Mouse (Mus musculus) E14TG2a.4 (cell line): Measurements from ENCODE around the gene Slc25a29.
"Not testable (repeated sequence)": the region's sequence is repeated elsewhere in the genome, so short reads cannot be mapped to it uniquely, and the experiment has no call there.

Source experiments
- H3K27me3 ChIP-seq: 2 replicates; pipeline ENCODE4 v1.6.1; 2014; ENCODE audit warnings: low read length, control low read depth; ENCODE audit not compliant: insufficient read depth
- H3K36me3 ChIP-seq: 2 replicates; pipeline ENCODE4 v1.6.1; 2014; ENCODE audit warnings: low read length, control low read depth; ENCODE audit not compliant: insufficient read depth
- H3K4me1 ChIP-seq: replicated peaks from 2 replicates; pipeline ENCODE4 v1.6.1; 2014; ENCODE audit warnings: low read depth, low read length, control low read depth
- H3K4me3 ChIP-seq: replicated peaks from 2 replicates; pipeline ENCODE4 v1.5.1; 2014; ENCODE audit warnings: mild to moderate bottlenecking, low read length
- H3K9me3 ChIP-seq: 2 replicates; pipeline ENCODE4 v1.6.1; 2014; ENCODE audit warnings: low read length, control low read depth
- CTCF ChIP-seq: conservative IDR thresholded peaks from 2 replicates; pipeline ENCODE4 v1.5.1; 2014; ENCODE audit warnings: low read length
- NANOG ChIP-seq: IDR thresholded peaks from 2 replicates; pipeline ENCODE4 v1.6.1; 2014; ENCODE audit warnings: borderline replicate concordance, low read length, mixed read lengths
- POU5F1 ChIP-seq: IDR thresholded peaks from 2 replicates; pipeline ENCODE4 v1.6.1; 2014; ENCODE audit warnings: low read length, borderline replicate concordance

Slc25a29 gene

GRCm38 (mm10) chr12:108857589-108858184, 22.0 kb upstream of the Slc25a29 start:
- Histone ChIP-seq H3K27me3 (no peaks in the 10 kb centered on the region), H3K9me3 (no peaks in the 10 kb centered on the region), H3K36me3 (peaks cover 40% of the 10 kb centered on the region), H3K4me3 (no peak overlapping the region), H3K4me1 (peaks cover 9% of the 10 kb centered on the region)
- TF ChIP-seq CTCF: no peak
- no peak for TF ChIP-seq POU5F1
- TF ChIP-seq NANOG: no peak

DNA sequence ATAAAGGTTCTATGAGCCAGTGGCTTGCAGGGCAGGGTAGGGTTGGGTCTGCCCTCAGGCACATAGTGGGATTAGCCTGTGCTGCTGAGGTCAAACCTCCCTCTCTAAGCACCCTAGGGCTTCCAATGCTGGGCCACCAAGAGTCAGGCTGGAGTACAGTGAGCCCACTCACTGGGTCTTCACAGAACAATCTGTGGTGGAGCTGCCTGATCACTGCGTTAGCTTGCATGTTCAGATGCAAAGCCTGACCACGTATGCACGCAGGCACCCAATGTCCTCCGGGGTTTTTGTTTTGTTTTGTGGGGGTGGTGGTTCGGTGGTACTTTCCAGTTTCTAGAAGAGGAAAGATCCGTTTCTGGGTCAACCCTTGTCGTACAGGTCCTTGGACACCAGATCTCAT, 21.4 kb upstream of the Slc25a29 start:
- H3K36me3 ChIP-seq: peaks cover 34% of the 10 kb centered on the region
- no peaks in the 10 kb centered on the region for H3K27me3 ChIP-seq
- TF ChIP-seq CTCF (no peak), POU5F1 (no peak), NANOG (no peak)
- no peak overlapping the region for H3K4me3 ChIP-seq
- no peaks in the 10 kb centered on the region for H3K9me3 ChIP-seq
- peaks cover 9% of the 10 kb centered on the region for H3K4me1 ChIP-seq

GRCm38 (mm10) chr12:108856186-108856585, 20.5 kb upstream of the Slc25a29 start:
- TF ChIP-seq CTCF (no peak), NANOG (no peak), POU5F1 (no peak)
- peaks cover 25% of the 10 kb centered on the region for H3K36me3 ChIP-seq
- no peaks in the 10 kb centered on the region for H3K9me3 ChIP-seq
- peaks cover 9% of the 10 kb centered on the region for H3K4me1 ChIP-seq
- no peaks in the 10 kb centered on the region for H3K27me3 ChIP-seq
- no peak overlapping the region for H3K4me3 ChIP-seq

DNA sequence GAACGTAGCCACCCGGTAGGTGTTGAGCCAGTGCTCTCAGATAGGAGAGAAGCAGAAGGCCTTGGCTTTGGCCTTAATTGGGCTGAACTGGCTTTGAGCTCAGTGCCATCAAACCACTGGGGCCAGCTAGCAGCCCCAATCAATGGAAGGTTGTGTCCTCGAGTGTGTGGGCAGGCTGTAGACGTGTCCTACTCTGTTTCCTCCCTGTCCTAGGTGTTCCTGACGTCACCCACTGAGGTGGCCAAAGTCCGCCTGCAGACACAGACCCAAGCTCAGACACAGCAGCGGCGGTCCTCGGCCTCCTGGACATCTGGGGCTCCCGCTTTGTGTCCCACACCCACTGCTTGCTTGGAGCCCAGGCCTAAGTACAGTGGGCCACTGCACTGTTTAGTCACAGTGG, 19.4 kb upstream of the Slc25a29 start:
- H3K27me3 ChIP-seq: no peaks in the 10 kb centered on the region
- no peak overlapping the region for H3K4me3 ChIP-seq
- H3K9me3 ChIP-seq: no peaks in the 10 kb centered on the region
- peaks cover 14% of the 10 kb centered on the region for H3K36me3 ChIP-seq
- no peak for TF ChIP-seq NANOG
- H3K4me1 ChIP-seq: peaks cover 7% of the 10 kb centered on the region

GRCm38 (mm10) chr12:108852822-108853221, 17.1 kb upstream of the Slc25a29 start:
- H3K27me3 ChIP-seq: no peaks in the 10 kb centered on the region
- no peak for TF ChIP-seq CTCF
- no peaks in the 10 kb centered on the region for H3K36me3 ChIP-seq
- no peaks in the 10 kb centered on the region; the same call in 1 of the 2 replicates for H3K4me1 ChIP-seq
- no peaks in the 10 kb centered on the region for H3K9me3 ChIP-seq
- no peak overlapping the region for H3K4me3 ChIP-seq

DNA sequence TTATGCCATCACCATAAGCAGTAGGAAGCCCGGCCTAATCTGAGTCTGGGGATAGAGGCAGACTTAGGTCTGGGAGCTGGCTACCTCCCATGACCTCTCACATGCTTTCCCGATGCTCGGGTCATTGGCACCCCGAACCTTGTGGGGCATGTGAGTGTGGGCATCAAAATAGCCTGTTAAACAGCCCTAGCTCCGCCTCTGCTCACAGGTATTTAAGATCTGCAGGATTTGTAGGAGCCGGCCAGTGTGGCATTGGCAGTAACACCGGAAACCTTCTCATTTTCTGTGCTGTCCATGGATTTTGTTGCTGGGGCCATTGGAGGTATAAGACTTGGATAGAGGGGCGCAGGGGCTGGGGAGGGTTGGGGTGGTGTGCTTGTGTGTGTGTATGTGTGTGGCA, 15.2 kb upstream of the Slc25a29 start:
- H3K4me1 ChIP-seq: no peaks in the 10 kb centered on the region; the same call in 1 of the 2 replicates
- TF ChIP-seq CTCF (no peak), POU5F1 (no peak), NANOG (no peak)

DNA sequence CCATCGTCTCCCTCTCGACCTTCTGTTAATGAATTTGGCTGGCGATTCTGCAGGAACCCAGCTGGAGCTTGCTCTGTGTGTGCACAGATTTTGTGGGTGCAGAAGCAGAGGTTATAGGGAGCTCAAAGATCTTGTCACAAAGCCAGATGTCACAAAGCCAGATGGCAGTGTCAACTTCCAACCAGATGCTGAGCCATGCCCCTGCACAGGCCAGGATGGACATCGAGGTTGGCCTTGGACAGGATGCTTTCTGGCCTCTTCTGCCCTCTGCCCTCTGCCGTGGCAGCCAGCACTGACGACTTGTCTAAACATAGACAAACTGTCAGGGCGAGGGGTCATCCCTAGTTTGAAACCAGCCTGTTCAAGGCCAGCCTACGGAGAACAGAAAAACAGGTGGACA, 14.4 kb upstream of the Slc25a29 start:
- H3K27me3 ChIP-seq: no peaks in the 10 kb centered on the region
- TF ChIP-seq CTCF (no peak), POU5F1 (no peak), NANOG (no peak)
- H3K9me3 ChIP-seq: no peaks in the 10 kb centered on the region
- H3K4me1 ChIP-seq: no peaks in the 10 kb centered on the region; the same call in 1 of the 2 replicates
- 0 out of 2 replicates have a peak, but pooled peaks cover 1% of the 10 kb centered on the region for H3K36me3 ChIP-seq
- H3K4me3 ChIP-seq: no peak overlapping the region

More for the DNA sequence above, 15.2 kb upstream of the Slc25a29 start:
- Histone ChIP-seq H3K36me3 (no peaks in the 10 kb centered on the region), H3K27me3 (no peaks in the 10 kb centered on the region), H3K4me3 (no peak overlapping the region), H3K9me3 (no peaks in the 10 kb centered on the region)

- H3K4me3 ChIP-seq: no peak overlapping the region
- H3K4me1 ChIP-seq: no peaks in the 10 kb centered on the region; the same call in 1 of the 2 replicates
- H3K27me3 ChIP-seq: no peaks in the 10 kb centered on the region
- H3K36me3 ChIP-seq: peaks cover 6% of the 10 kb centered on the region; the same call in 1 of the 2 replicates
- TF ChIP-seq POU5F1: no peak
- no peak for TF ChIP-seq NANOG
- no peak for TF ChIP-seq CTCF
- H3K9me3 ChIP-seq: no peaks in the 10 kb centered on the region
These were observed 13.9 kb upstream of the Slc25a29 start for GRCm38 (mm10) chr12:108849488-108850022.

- not testable (repeated sequence) for H3K27me3 ChIP-seq, H3K9me3 ChIP-seq, H3K4me3 ChIP-seq, H3K4me1 ChIP-seq, H3K36me3 ChIP-seq
These were observed 12.3 kb upstream of the Slc25a29 start for GRCm38 (mm10) chr12:108848033-108848432.
